Mouse (Mus musculus): ENCODE measurements around the gene Tdrd9. TPM values are rescaled to one million over a fixed set of nuclear protein-coding genes. Genes with fewer than 3 reads are reported as not detected.

Tdrd9 gene
- polyA plus RNA-seq, 1 experiment from 2014 or later = not detected

GRCm38 (mm10) chr12:111981831-111982230 lies 10.5 kb downstream of the Tdrd9 start:
- 56% methylated on average over 7 of the region's 8 CpGs for WGBS (ENCODE audit: missing documents)
- H3K27ac ChIP-seq = no peak overlapping the region

DNA sequence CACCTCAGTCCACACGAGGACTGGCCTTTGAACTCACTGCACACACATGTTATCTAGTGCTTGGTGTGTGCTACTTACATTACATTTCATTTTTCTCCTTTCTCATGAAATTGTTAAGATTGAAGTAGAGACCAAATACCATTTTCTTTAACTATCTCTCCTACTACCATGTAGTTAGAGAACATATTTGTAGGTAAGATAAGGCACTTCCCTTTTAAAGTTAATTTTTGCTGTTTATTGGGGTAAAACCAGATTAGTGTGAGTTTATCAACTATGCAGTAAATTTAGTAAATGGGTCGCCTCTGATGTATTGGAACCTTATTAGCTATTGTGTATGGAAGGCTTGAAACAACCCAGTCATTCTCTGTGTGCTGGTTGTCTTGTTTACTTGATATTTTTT lies 11.8 kb downstream of the Tdrd9 start:
- Histone ChIP-seq H3K36me3 (ENCODE audit: inconsistent target) (no peaks in the 10 kb centered on the region), H3K27ac (no peak overlapping the region), H3K79me2 (ENCODE audit: inconsistent target) (no peaks in the 10 kb centered on the region), H3K4me3 (ENCODE audit: inconsistent target) (no peak overlapping the region)
- 71% methylated on average over 2 of the region's 2 CpGs for WGBS (ENCODE audit: missing documents)

More at GRCm38 (mm10) chr12:111981831-111982230, 10.5 kb downstream of the Tdrd9 start:
- Histone ChIP-seq H3K4me3 (ENCODE audit: inconsistent target) (no peak overlapping the region), H3K79me2 (ENCODE audit: inconsistent target) (no peaks in the 10 kb centered on the region), H3K36me3 (ENCODE audit: inconsistent target) (no peaks in the 10 kb centered on the region)

DNA sequence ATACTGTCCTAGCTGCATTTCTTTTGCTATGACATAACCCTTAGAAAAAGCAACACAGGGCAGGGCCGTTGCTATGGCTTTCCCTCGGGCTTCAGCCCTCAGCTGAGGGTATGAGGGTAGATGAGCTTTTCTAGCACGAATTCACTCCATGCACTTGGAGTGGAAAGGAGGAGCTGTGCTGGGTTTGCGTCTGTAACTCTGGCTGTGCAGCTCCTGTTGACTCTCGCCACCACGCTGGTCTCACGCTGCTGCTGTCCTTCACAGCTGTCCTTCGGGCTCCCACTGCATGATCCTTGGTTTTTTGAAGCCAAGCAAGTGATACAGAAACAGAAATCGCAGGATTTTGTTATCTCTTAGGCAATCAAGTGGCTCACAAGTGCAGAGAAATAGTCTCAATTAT lies 15.4 kb downstream of the Tdrd9 start:
- 79% methylated on average over 9 of the region's 9 CpGs for WGBS (ENCODE audit: missing documents)
- Histone ChIP-seq H3K36me3 (ENCODE audit: inconsistent target) (no peaks in the 10 kb centered on the region), H3K79me2 (ENCODE audit: inconsistent target) (no peaks in the 10 kb centered on the region), H3K27ac (no peak overlapping the region), H3K4me3 (ENCODE audit: inconsistent target) (no peak overlapping the region)

GRCm38 (mm10) chr12:111992626-111993025 lies 21.3 kb downstream of the Tdrd9 start:
- no peaks in the 10 kb centered on the region for H3K79me2 ChIP-seq (ENCODE audit: inconsistent target)
- no peak overlapping the region for H3K4me3 ChIP-seq (ENCODE audit: inconsistent target)
- 100% methylated on average over 5 of the region's 5 CpGs for WGBS (ENCODE audit: missing documents)
- H3K36me3 ChIP-seq (ENCODE audit: inconsistent target) = no peaks in the 10 kb centered on the region
- no peak overlapping the region for H3K27ac ChIP-seq

GRCm38 (mm10) chr12:111995161-111995560 lies 23.8 kb downstream of the Tdrd9 start:
- H3K36me3 ChIP-seq (ENCODE audit: inconsistent target) = no peaks in the 10 kb centered on the region
- no peaks in the 10 kb centered on the region for H3K79me2 ChIP-seq (ENCODE audit: inconsistent target)
- 100% methylated on average over 2 of the region's 2 CpGs for WGBS (ENCODE audit: missing documents)
- H3K4me3 ChIP-seq (ENCODE audit: inconsistent target) = no peak overlapping the region
- H3K27ac ChIP-seq = no peak overlapping the region

DNA sequence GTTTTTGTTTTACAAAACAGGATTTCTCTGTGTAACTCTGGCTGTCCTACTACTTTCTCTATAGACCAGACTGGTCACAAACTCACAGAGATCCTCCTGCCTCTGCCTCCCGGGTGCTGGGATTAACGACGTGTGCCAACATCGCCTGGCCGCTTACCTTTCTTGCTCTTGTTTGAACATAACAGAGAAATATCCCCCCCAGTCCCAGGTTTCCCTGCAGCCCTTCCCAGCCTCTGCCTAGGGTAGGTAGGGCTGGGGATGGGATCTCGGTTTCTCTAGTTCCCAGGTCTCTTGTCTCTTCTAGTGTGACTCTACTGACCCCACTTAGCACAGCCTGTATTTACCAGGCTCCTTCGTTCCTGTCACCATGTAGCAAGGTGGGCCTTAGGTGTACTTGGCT lies 28.4 kb downstream of the Tdrd9 start:
- H3K4me3 ChIP-seq (ENCODE audit: inconsistent target) = no peak overlapping the region
- H3K36me3 ChIP-seq (ENCODE audit: inconsistent target) = no peaks in the 10 kb centered on the region
- 92% methylated on average over 7 of the region's 7 CpGs for WGBS (ENCODE audit: missing documents)

DNA sequence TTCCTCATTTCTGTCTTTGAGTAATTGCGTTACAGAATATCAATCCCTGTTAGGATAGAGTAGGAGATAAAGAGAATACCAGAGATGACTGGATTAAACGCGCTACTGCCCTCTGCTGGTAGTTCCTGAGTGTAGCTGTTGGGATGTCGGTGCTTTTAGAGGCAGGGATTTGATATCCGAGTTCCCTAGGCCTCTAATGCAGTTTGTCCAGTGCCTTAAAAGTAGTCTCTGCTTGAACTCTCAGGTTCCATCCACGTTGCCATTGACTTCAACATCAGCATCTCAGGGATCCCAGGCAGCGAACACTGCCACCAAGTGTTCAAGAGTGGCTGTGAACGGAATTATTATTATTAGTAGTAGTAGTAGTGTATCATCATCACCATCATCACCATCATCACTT lies 29.9 kb downstream of the Tdrd9 start:
- H3K79me2 ChIP-seq (ENCODE audit: inconsistent target) = no peaks in the 10 kb centered on the region
- 25% methylated on average over 8 of the region's 8 CpGs for WGBS (ENCODE audit: missing documents)
- H3K27ac ChIP-seq = no peak overlapping the region
- no peaks in the 10 kb centered on the region for H3K36me3 ChIP-seq (ENCODE audit: inconsistent target)
- no peak overlapping the region for H3K4me3 ChIP-seq (ENCODE audit: inconsistent target)

More for the DNA sequence above, 28.4 kb downstream of the Tdrd9 start:
- Histone ChIP-seq H3K79me2 (ENCODE audit: inconsistent target) (no peaks in the 10 kb centered on the region), H3K27ac (no peak overlapping the region)

DNA sequence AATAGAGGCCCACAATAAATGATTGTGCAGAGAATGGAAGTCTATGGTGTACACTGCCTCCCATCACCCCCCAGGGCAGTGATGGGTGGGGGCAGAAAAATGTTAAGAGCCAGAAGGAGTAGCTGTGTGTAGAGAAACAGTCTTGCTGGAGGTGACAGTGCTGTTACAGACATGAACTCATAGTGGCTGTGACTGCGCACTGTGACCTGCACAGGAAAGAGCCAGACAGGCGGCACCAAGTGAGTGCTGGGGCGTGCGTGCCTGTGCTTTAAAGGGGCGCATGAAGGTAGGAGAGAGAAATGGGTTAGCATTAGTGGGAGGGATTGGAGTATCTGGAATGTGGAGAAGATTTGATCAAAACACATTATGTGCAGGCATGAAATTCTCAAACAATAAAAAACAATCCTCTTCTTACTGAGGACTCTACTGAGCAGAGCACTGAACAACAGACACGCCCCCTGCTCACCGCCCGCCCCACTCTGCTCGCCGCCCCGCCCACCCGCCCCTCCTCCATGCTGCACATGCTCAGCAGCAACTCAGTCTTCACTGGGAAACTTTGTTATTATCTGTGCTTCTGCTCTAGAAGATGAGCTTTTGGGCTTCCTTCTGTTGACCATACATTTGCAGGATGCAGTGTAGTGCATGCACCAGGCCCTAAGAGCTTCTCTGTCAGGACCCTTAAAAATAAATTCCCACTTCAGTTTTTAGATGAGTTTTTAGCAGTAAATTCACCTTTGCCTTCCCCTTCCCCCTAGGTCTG lies 41.3 kb downstream of the Tdrd9 start:
- 74% methylated on average over 12 of the region's 12 CpGs for WGBS (ENCODE audit: missing documents)
- H3K79me2 ChIP-seq (ENCODE audit: inconsistent target) = no peaks in the 10 kb centered on the region
- H3K4me3 ChIP-seq (ENCODE audit: inconsistent target) = no peak overlapping the region

GRCm38 (mm10) chr12:112013271-112013801 lies 42.0 kb downstream of the Tdrd9 start:
- 79% methylated on average over 14 of the region's 14 CpGs for WGBS (ENCODE audit: missing documents)
- H3K36me3 ChIP-seq (ENCODE audit: inconsistent target) = no peaks in the 10 kb centered on the region

More for the DNA sequence above, 41.3 kb downstream of the Tdrd9 start:
- Histone ChIP-seq H3K36me3 (ENCODE audit: inconsistent target) (no peaks in the 10 kb centered on the region), H3K27ac (no peak overlapping the region)

GRCm38 (mm10) chr12:112016346-112016745 lies 45.0 kb downstream of the Tdrd9 start:
- H3K27ac ChIP-seq = no peak overlapping the region
- no peaks in the 10 kb centered on the region for H3K36me3 ChIP-seq (ENCODE audit: inconsistent target)
- H3K4me3 ChIP-seq (ENCODE audit: inconsistent target) = no peak overlapping the region
- WGBS (ENCODE audit: missing documents) = 97% methylated on average over 4 of the region's 4 CpGs
- no peaks in the 10 kb centered on the region for H3K79me2 ChIP-seq (ENCODE audit: inconsistent target)

More at GRCm38 (mm10) chr12:112013271-112013801, 42.0 kb downstream of the Tdrd9 start:
- H3K27ac ChIP-seq = no peak overlapping the region
- H3K79me2 ChIP-seq (ENCODE audit: inconsistent target) = no peaks in the 10 kb centered on the region
- H3K4me3 ChIP-seq (ENCODE audit: inconsistent target) = no peak overlapping the region

GRCm38 (mm10) chr12:112023306-112023705 lies 51.9 kb downstream of the Tdrd9 start:
- no peak overlapping the region for H3K27ac ChIP-seq
- H3K4me3 ChIP-seq (ENCODE audit: inconsistent target) = no peak overlapping the region
- H3K79me2 ChIP-seq (ENCODE audit: inconsistent target) = no peaks in the 10 kb centered on the region
- WGBS (ENCODE audit: missing documents) = 88% methylated on average over 2 of the region's 2 CpGs
- H3K36me3 ChIP-seq (ENCODE audit: inconsistent target) = no peaks in the 10 kb centered on the region

DNA sequence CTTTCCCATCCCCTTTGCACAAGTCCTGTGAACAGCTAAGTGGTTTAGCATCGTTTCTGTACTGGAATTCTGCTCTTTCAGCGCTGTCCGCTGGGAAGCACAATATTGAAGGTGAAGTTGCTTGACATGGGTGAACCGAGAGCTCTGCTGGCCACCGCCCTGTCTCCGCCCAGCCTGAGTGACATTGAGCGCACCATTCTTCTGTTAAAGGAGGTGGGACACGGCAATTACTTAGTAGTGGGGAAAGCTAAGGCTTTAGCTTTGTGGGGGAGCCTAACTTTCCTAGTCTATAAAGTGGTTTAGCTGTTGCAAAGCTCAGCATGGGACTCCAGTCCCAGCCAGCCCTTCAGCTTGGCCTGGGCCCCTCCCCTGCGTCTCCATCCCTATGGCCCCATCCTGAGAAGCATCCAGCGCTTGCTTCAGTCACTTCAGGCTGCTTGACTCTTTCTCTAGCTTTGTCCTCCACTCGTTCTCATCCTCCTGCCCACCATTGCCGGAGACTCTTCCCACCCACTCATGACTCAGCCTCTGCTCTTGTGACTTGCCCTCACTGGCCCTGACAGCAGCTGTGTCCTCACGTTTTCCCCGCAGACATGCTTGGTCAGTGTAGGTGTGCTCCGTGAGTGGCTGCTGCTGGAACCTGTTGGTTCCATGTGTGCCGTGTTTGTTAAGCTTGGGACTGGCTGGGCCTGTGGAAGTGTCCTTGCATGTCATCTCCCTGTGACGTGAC lies 53.4 kb downstream of the Tdrd9 start:
- Histone ChIP-seq H3K27ac (no peak overlapping the region), H3K36me3 (ENCODE audit: inconsistent target) (no peaks in the 10 kb centered on the region), H3K79me2 (ENCODE audit: inconsistent target) (no peaks in the 10 kb centered on the region), H3K4me3 (ENCODE audit: inconsistent target) (no peak overlapping the region)
- 90% methylated on average over 17 of the region's 17 CpGs for WGBS (ENCODE audit: missing documents)

DNA sequence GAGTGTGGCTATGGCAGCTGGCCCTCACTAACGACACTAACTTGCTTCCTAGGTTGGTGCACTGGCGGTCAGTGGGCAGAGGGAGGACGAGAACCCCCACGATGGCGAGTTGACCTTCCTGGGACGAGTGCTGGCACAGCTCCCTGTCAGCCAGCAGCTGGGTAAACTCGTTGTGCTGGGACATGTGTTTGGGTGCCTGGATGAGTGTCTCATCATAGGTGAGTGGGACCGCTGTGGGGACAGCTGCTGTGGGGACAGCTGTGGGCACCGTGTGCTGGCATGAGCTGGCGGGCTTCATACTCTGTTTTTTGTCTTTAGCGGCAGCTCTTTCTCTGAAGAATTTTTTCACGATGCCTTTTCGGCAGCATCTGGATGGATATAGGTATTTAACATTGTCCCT lies 54.1 kb downstream of the Tdrd9 start:
- H3K27ac ChIP-seq = no peak overlapping the region
- H3K79me2 ChIP-seq (ENCODE audit: inconsistent target) = no peaks in the 10 kb centered on the region
- H3K4me3 ChIP-seq (ENCODE audit: inconsistent target) = no peak overlapping the region
- no peaks in the 10 kb centered on the region for H3K36me3 ChIP-seq (ENCODE audit: inconsistent target)
- 93% methylated on average over 13 of the region's 13 CpGs for WGBS (ENCODE audit: missing documents)

GRCm38 (mm10) chr12:112025907-112026645 lies 54.7 kb downstream of the Tdrd9 start:
- Histone ChIP-seq H3K4me3 (ENCODE audit: inconsistent target) (no peak overlapping the region), H3K36me3 (ENCODE audit: inconsistent target) (no peaks in the 10 kb centered on the region), H3K27ac (no peak overlapping the region), H3K79me2 (ENCODE audit: inconsistent target) (no peaks in the 10 kb centered on the region)
- WGBS (ENCODE audit: missing documents) = 83% methylated on average over 14 of the region's 14 CpGs

Data from macrophage (primary cell).